Mouse (Mus musculus): ENCODE results near the gene Myo7a. TPM values are rescaled to one million over a fixed set of nuclear protein-coding genes. Genes with fewer than 3 reads are reported as not detected.

Myo7a gene
- total RNA-seq, 2 experiments from 2014 or later, result 4.2 to 5.4 TPM

- DNase-seq, result no peak
Observed at GRCm38 (mm10) chr7:98142247-98142646, 22.9 kb upstream of the Myo7a start.

- DNase-seq, result peak; percentile 68
Observed at GRCm38 (mm10) chr7:98141206-98141605, 21.9 kb upstream of the Myo7a start.

- peak; percentile 50 for DNase-seq
Observed at GRCm38 (mm10) chr7:98140597-98140996, 21.3 kb upstream of the Myo7a start.

- no peak for DNase-seq
Observed at GRCm38 (mm10) chr7:98139216-98139615, 19.9 kb upstream of the Myo7a start.

DNA sequence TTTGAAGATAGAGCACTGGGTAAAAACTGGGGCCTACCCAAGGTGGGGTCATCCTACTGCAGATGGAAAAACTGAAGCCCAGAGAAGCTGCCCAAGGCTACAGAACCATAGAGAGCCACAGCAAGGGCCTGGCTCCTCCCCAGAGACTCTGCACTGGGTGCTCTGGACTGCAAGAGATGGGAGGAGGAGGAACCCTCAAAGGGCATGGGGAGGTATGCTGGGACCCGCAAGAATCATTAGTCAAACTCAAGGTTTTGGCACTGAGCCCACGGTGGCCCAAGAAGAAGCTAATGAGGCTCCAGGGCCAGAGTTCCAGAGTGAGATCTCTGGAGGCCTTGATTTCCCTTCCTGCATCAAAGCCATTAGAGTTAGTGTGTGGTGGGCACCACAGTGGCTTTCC is 18.7 kb upstream of the Myo7a start:
- no peak for DNase-seq

DNA sequence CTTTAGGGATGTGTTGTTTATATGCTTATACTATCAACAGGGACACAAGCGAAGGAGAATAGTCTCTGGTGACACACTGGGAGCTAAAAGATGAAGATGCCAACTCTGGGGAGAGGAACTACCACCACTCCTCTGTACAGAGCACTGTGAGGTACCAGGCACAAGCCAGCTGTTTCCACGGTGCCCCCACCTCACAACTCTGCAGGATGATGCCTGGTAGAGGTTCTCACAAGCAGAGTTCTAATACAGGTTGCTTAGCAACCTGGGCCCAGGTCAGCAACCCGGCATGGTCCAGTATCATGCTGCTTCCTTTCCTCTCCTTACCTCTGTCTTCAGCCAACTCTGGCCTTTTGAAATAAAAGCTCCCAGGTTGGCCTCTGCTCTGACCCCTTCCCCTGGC is 18.3 kb upstream of the Myo7a start:
- no peak for DNase-seq

DNA sequence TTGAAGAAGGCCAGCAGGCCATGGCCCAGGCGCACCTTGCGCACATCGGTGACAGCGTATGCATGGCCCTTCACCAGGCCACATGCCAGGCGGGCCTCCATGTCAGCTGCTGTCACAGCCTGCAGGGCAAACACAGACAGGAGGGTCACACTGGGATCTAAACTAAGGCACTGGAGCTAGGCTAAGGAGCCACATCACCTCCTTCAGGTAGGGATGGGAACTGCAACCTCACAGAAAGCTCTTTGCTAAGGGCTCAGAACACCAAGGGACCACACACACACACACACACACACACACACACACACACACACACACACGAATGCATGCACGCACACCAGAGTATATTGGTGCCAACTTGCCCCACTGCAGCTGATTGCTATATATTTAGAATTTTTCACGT is 12.4 kb upstream of the Myo7a start:
- no peak for DNase-seq

GRCm38 (mm10) chr7:98125473-98125872 is 6.1 kb upstream of the Myo7a start:
- peak; percentile 46 for DNase-seq

DNA sequence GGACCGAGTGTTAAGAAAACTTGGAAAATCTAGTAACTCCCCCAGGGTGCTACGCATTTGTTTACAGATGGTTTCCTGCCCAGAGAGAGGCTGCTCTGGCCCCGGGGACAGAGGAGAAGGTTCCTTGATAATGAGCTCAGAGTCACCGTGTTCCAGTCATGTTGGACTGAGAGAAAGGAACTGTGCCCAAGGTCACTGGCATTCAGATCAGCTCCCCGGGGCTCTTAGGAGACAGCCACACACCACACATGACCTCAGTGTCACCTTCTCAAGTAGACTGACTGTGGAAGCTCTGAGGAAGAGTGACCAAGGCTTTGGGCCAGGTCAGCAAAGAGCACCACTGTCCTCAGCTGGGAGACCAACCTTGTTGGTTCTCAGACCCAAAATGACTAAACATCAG is 5.4 kb upstream of the Myo7a start:
- no peak for DNase-seq

- no peak for DNase-seq
Observed at GRCm38 (mm10) chr7:98121673-98122072, 2.3 kb upstream of the Myo7a start.

DNA sequence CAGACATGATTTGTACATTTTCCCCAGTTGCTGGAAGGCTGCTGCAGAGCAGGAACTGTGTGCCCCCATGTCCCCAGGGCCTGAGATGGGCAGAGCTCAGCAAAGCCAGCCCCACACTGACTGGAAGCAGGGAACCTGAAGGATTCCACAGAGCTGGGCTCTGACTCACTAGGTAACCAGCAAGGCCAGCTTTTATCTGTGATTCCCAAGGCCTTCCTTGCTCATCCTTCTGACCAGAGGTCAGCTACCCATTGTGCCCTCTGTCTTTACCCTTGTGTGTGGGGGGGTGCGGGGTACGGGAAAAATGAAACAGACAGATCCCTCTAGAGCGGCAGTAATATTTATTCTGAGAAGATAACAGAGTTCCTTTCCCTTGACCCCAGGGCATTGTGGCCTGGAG is 1.9 kb upstream of the Myo7a start:
- DNase-seq, result no peak

GRCm38 (mm10) chr7:98120325-98120724 is 1.0 kb upstream of the Myo7a start:
- peak; percentile 81 for DNase-seq

DNA sequence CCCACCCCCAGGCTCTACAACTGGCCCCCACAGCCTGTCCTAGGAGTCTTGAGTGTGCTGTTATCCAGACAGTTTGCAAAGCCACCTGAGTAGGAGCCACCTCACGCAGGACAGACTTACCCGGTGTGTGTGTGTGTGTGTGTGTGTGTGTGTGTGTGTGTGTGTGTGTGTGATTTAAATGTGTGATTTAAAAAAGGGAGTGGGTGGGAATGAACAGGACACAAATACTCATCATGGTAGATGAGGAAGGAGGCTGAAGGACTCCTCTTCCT is 573 bp upstream of the Myo7a start:
- no peak for DNase-seq

- peak; percentile 85 for DNase-seq
Observed at GRCm38 (mm10) chr7:98117012-98117660, 2.2 kb downstream of the Myo7a start.

DNA sequence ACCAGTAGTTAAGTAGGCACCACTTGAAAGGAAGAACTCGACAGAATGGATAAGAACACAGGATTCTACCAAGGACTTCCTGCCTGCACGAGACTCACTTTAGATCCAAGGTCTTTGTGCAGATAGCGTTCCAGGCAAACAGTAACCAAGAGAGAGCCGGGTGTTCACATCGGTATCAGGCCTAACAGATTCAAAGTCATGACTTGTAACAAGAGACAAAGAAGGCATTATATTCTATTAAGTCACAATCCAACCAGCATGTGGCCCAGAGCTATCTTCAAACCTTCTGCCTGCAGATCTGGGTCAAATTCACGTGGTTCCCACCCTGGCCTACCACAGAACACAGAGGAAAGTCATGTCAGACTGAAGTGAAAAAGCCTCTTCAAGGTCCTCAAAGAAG is 4.7 kb downstream of the Myo7a start:
- DNase-seq, result no peak

- DNase-seq, result no peak
Observed at GRCm38 (mm10) chr7:98111233-98111632, 8.1 kb downstream of the Myo7a start.

GRCm38 (mm10) chr7:98109771-98110170 is 9.6 kb downstream of the Myo7a start:
- no peak for DNase-seq

GRCm38 (mm10) chr7:98108636-98109430 is 10.5 kb downstream of the Myo7a start:
- DNase-seq, result no peak

DNA sequence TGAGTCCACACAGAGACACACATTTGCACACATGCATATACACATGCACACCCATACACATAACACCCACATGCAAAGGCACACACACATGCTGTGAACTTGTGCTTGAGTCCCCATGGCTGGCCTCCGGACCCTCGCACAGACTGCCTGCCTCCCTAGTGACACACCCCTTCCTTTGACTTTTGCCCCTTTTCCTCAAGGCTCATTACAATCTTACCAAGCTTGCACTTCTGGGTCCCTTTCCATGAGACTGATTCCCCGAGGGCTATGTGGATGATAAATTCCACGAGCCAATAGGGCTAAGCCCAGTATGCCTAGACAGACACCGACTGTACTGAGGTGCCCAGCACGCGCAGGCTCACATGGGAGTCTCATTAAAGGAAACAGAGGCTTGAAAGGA is 13.1 kb downstream of the Myo7a start:
- no peak for DNase-seq

GRCm38 (mm10) chr7:98104481-98105435 is 14.6 kb downstream of the Myo7a start:
- DNase-seq, result peak; percentile 36

DNA sequence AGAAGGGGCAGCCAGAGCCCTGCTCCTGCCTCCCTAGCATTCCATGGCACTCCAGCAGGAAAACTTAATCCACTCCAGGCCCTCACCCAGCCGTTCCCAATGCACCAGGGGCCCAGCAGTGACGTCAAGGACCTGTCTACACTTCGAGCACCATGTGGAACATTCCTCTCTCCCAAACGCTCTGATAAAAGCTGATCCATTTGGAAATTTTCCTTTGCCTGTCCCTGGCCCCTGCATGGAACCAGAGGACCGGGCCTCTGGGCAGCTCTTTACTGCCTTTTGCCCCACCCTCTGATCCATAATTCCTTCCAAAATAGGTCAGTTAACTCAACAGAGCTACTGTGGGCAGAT is 15.4 kb downstream of the Myo7a start:
- DNase-seq, result no peak

DNA sequence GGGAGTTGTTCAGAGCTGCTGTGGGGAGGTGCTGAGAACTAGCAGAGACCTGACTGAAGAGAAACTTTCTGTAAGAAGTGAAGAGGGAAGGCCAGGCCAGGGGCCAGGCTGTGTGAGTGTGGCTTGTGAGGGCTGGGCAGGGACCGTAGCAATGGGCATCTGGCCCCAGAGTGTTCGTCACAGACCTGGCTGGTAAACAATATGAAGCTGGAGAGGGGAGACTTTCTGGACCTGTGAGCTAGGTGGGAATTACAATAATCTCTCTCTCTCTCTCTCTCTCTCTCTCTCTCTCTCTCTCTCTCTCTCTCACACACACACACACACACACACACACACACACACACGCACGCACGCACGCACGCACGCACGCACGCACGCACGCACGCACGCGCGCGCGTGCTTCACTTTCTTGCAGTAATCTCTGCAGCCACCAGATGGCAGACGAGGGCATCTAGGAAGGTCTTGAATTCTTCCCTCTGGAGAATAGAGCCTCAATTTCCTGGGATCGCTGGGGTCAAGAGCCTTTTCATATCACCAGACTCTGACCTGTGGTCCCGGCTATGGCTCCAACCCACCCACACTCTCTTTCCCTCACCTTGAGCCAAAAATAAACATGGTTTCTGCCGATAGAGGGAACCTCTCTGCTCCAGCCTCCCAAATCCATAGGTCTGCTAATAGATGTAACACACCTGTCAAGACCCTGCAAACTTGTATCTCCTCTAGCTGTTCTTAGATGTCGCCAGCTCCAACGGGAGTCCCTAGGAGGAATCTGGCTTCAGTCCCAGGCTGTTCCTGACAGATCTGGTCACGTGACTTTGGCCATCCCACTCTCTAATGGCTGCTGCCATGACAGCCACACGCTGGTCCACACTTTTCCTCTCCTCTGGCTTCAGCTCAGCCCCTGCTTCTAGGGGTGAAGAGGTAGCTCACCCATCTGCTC is 16.1 kb downstream of the Myo7a start:
- DNase-seq, result peak; percentile 92
